Mouse (Mus musculus) hindbrain, embryonic 13.5 days (tissue): ENCODE data around the gene Cfap221. TPM values are rescaled to one million over a fixed set of nuclear protein-coding genes. Genes with fewer than 3 reads are reported as not detected.

Experiments
- ATAC-seq: fragments of 200-750 bp; cut with Nextera tagmentation; 2 replicates; pipeline ENCODE4 v1.8.0; 2017; ENCODE audit warnings: moderate TSS enrichment; ENCODE audit not compliant: low FRiP score
- H3K27ac ChIP-seq: fragments of 300-500 bp; sonication (generic); 2 replicates; pipeline ENCODE4 v1.5.1; 2015; ENCODE audit warnings: inconsistent platforms, mild to moderate bottlenecking, moderate library complexity
- H3K27me3 ChIP-seq: fragments of 300-500 bp; sonication (generic); 2 replicates; pipeline ENCODE4 v1.6.1; 2015; ENCODE audit warnings: mild to moderate bottlenecking, inconsistent platforms
- H3K36me3 ChIP-seq: fragments of 300-500 bp; sonication (generic); 2 replicates; pipeline ENCODE4 v1.6.1; 2015; ENCODE audit warnings: mild to moderate bottlenecking, inconsistent platforms
- H3K4me1 ChIP-seq: fragments of 300-500 bp; sonication (generic); replicated peaks from 2 replicates; pipeline ENCODE4 v1.6.1; 2015; ENCODE audit warnings: inconsistent platforms
- H3K4me2 ChIP-seq: fragments of 300-500 bp; sonication (generic); 2 replicates; pipeline ENCODE4 v1.6.1; 2015; ENCODE audit warnings: inconsistent platforms, mild to moderate bottlenecking, moderate library complexity
- H3K4me3 ChIP-seq: fragments of 300-500 bp; sonication (generic); 2 replicates; pipeline ENCODE4 v1.5.1; 2015; ENCODE audit warnings: mild to moderate bottlenecking, inconsistent platforms
- H3K9ac ChIP-seq: fragments of 300-500 bp; sonication (generic); 2 replicates; pipeline ENCODE4 v1.6.1; 2015; ENCODE audit warnings: mild to moderate bottlenecking, inconsistent platforms
- H3K9me3 ChIP-seq: fragments of 300-500 bp; sonication (generic); 2 replicates; pipeline ENCODE4 v1.6.1; 2016; ENCODE audit warnings: inconsistent platforms
- WGBS: fragments of 180-500 bp; shearing (Covaris S2); methylation state at CpG from one replicate; pipeline ENCODE4 v1.1.7; 2015; 5-methylcytosine and 5-hydroxymethylcytosine counted together
- polyA plus RNA-seq: library from polyadenylated mRNA; unstranded; fragments of >200 nt; fragmentation: Nextera tagmentation; extraction: Ambion mirVana; gene quantifications from 2 replicates; pipeline ENCODE4 v1.2.1, GENCODE M21; 2015

The Cfap221 gene
- polyA plus RNA-seq, 1 experiment from 2014 or later = 0.45 TPM

GRCm38 (mm10) chr1:119891149-119891548, 105.9 kb downstream of the Cfap221 start:
- no peaks in the 10 kb centered on the region for H3K36me3 ChIP-seq
- ATAC-seq = no peak
- 95% methylated on average over 9 of the region's 9 CpGs for WGBS

GRCm38 (mm10) chr1:119889347-119889746, 107.7 kb downstream of the Cfap221 start:
- Histone ChIP-seq H3K36me3 (no peaks in the 10 kb centered on the region), H3K27me3 (no peaks in the 10 kb centered on the region), H3K9me3 (no peaks in the 10 kb centered on the region), H3K4me2 (no peak overlapping the region), H3K9ac (no peak overlapping the region), H3K4me3 (no peak overlapping the region), H3K27ac (no peak overlapping the region), H3K4me1 (no peaks in the 10 kb centered on the region)
- 88% methylated on average over 16 of the region's 16 CpGs for WGBS
- no peak for ATAC-seq

More at GRCm38 (mm10) chr1:119891149-119891548, 105.9 kb downstream of the Cfap221 start:
- H3K9ac ChIP-seq = no peak overlapping the region
- H3K4me1 ChIP-seq = peaks cover 12% of the 10 kb centered on the region; the same call in 1 of the 2 replicates
- no peaks in the 10 kb centered on the region for H3K27me3 ChIP-seq
- no peak overlapping the region for H3K4me2 ChIP-seq
- H3K4me3 ChIP-seq = no peak overlapping the region
- H3K9me3 ChIP-seq = no peaks in the 10 kb centered on the region
- no peak overlapping the region for H3K27ac ChIP-seq

DNA sequence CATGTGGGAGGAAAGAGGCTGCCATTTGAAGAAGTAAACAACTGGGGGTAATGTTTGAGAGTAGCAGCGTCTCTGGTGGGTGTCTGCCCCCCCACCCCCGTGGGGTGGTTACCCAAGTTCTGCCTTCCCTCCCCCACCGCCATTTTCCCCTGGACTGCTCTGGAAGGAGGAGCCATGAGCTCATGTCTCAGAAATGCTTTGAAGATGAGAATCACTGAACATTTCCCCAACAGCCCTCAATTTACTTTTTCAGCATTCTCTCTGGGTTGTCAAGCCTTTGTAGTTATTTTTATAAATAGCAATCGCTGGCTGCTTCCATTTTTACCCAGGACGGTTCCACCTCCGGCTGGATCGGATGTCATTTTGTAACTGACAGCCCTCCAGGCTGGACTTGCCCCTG, 110.7 kb downstream of the Cfap221 start:
- no peaks in the 10 kb centered on the region for H3K27me3 ChIP-seq
- H3K4me2 ChIP-seq = no peak overlapping the region
- H3K27ac ChIP-seq = no peak overlapping the region
- H3K36me3 ChIP-seq = no peaks in the 10 kb centered on the region
- H3K4me3 ChIP-seq = no peak overlapping the region
- no peak for ATAC-seq
- 76% methylated on average over 7 of the region's 7 CpGs for WGBS
- no peaks in the 10 kb centered on the region for H3K9me3 ChIP-seq
- H3K9ac ChIP-seq = no peak overlapping the region
- no peaks in the 10 kb centered on the region for H3K4me1 ChIP-seq

DNA sequence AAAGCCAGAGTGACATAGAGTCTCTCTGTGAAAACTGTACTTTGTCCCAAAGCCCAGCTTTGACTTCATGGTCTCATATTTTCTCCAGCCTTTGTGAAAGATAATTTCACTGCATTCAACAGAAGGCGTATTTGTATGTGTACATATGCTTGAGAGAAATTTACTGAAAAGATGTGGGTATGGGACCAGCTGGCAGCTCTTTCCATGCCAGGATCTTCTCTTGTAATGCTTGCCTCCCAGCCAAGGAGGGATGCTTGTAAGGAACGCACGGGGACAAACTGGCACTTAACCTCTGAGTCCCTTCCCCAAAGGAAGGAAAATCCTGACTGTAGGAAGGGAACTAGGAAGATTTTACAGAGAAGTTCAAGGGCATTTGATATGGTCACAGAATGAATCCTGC, 112.8 kb downstream of the Cfap221 start:
- 88% methylated on average over 3 of the region's 3 CpGs for WGBS

DNA sequence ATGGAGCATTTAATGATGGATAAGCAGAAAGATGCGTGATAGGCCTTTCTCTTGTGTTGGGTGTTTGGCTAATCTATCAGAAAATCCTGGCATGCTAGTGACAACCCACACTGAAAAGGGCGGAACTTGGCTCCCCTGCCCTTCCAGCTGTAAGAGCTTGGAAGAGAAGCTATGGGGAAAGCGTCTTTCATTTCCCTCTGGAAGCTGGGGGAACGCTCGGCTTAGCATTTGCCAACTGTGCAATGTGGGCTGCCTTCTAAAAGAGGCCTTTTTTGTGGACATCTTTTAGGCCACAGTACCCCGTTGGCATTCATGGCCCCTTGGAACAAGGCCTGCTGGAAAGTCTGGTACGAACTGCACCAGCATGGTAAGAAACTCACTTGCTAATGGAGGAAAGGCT, 118.1 kb downstream of the Cfap221 start:
- Histone ChIP-seq H3K9me3 (no peaks in the 10 kb centered on the region), H3K27ac (peak overlapping the region; percentile 60; the same call in 1 of the 2 replicates), H3K4me2 (no peak overlapping the region), H3K4me1 (no peaks in the 10 kb centered on the region; the same call in 1 of the 2 replicates), H3K9ac (no peak overlapping the region), H3K36me3 (no peaks in the 10 kb centered on the region), H3K4me3 (no peak overlapping the region), H3K27me3 (no peaks in the 10 kb centered on the region)
- 66% methylated on average over 7 of the region's 7 CpGs for WGBS
- ATAC-seq = peak; percentile 61; the same call in 1 of the 2 replicates

More for the DNA sequence above, 112.8 kb downstream of the Cfap221 start:
- Histone ChIP-seq H3K27ac (no peak overlapping the region), H3K4me3 (no peak overlapping the region), H3K4me2 (no peak overlapping the region), H3K27me3 (no peaks in the 10 kb centered on the region), H3K9ac (no peak overlapping the region), H3K36me3 (no peaks in the 10 kb centered on the region), H3K9me3 (no peaks in the 10 kb centered on the region), H3K4me1 (no peaks in the 10 kb centered on the region)
- no peak for ATAC-seq

DNA sequence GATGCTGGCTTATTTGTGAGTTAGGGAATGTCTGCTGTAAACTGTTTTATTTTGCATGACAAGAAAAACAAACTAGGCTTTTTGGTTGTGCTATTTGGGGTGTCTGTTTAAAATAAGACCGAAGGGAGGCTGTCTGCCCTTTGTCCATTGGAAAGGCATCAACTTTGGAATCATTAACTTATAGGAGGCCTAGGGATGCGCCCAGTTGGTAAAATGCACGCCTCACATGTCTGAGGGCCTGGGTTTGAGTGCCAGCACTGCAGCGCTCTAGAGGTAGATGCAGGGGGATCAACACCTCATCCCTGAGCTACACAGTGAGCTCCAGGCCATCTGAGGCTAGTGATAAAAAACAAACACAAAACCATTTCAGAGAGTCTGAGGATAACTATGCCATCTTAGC, 119.6 kb downstream of the Cfap221 start:
- H3K27me3 ChIP-seq = no peaks in the 10 kb centered on the region
- no peaks in the 10 kb centered on the region for H3K9me3 ChIP-seq
- no peak overlapping the region for H3K27ac ChIP-seq
- H3K36me3 ChIP-seq = no peaks in the 10 kb centered on the region
- H3K9ac ChIP-seq = no peak overlapping the region
- 88% methylated on average over 4 of the region's 4 CpGs for WGBS
- H3K4me1 ChIP-seq = no peaks in the 10 kb centered on the region; the same call in 1 of the 2 replicates
- no peak overlapping the region for H3K4me3 ChIP-seq
- H3K4me2 ChIP-seq = no peak overlapping the region
- ATAC-seq = no peak

Other genes starting within 250 kb of the Cfap221 start
- 11.4 and 12.1 TPM in 2 replicates for gene Ptpn4, start 159.6 kb downstream of the Cfap221 start, polyA plus RNA-seq
- gene Tmem177, start 84.0 kb downstream of the Cfap221 start, polyA plus RNA-seq = 9.0 and 9.4 TPM in 2 replicates
- gene Sctr, start 9.7 kb upstream of the Cfap221 start, polyA plus RNA-seq = 0.71 and 1.0 TPM in 2 replicates
- 7.9 and 8.0 TPM in 2 replicates for gene Tmem37, start 76.8 kb upstream of the Cfap221 start, polyA plus RNA-seq
- gene Dbi, start 123.8 kb upstream of the Cfap221 start, polyA plus RNA-seq = 1,104 and 1,361 TPM in 2 replicates
- 20.1 and 21.6 TPM in 2 replicates for gene 3110009E18Rik, start 124.0 kb upstream of the Cfap221 start, polyA plus RNA-seq